Mouse (Mus musculus) lung, postnatal 25 days (tissue): ENCODE measurements around the gene Nudt19.
"Not testable (repeated sequence)": the region's sequence is repeated elsewhere in the genome, so short reads cannot be mapped to it uniquely, and the experiment has no call there.

ENCODE experiments used
- DNase-seq: peaks from one replicate; pipeline ENCODE4 v3.0.0; 2022; ENCODE audit warnings: low spot score

Nudt19 gene

GRCm38 (mm10) chr7:35556205-35556603 lies at the start of gene Nudt19:
Gene Nudt19, minus strand, starts transcription at chr7:35556304.
- DNase-seq, result no peak

DNA sequence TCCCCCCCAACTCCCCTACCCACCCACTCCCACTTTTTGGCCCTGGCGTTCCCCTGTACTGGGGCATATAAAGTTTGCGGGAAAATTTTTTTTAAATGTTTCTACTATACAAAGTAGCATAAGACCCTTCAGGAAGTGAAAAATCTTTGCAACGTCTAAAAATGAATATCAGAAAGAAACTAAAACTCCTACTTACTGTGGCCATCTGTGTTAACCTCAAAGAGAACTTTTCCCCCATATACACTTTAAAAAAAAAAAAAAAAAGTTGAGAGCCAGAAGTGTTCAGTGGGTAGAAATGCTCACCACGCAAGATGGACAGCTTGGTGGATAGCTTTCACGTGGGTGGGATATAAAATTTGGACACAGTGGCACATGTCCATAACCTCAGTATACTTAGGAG lies 46.7 kb upstream of the Nudt19 start:
- DNase-seq, result no peak

DNA sequence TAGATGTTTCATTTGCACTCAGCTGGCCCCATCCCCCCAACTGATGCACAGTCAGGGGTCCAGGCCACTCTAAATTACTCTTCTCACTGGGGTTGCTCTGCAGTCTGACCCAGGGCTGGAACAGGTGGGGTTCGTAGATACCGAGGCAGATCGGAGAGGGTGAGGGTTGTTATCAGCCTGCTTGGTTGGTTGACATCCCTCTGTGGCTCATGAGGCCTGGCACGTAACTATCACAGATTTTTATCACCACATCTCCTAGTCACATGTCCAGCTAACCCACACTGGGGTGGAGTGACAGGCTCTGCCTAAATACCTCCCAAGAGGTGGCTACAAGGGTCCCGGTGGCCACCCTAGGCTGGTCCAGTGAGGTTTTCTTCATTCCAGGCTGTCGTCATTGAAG lies 45.0 kb upstream of the Nudt19 start:
- DNase-seq, result no peak

GRCm38 (mm10) chr7:35600031-35600430 lies 43.9 kb upstream of the Nudt19 start:
- no peak for DNase-seq

GRCm38 (mm10) chr7:35599492-35599891 lies 43.4 kb upstream of the Nudt19 start:
- DNase-seq, result no peak

GRCm38 (mm10) chr7:35594311-35594710 lies 38.2 kb upstream of the Nudt19 start:
- DNase-seq, result no peak

DNA sequence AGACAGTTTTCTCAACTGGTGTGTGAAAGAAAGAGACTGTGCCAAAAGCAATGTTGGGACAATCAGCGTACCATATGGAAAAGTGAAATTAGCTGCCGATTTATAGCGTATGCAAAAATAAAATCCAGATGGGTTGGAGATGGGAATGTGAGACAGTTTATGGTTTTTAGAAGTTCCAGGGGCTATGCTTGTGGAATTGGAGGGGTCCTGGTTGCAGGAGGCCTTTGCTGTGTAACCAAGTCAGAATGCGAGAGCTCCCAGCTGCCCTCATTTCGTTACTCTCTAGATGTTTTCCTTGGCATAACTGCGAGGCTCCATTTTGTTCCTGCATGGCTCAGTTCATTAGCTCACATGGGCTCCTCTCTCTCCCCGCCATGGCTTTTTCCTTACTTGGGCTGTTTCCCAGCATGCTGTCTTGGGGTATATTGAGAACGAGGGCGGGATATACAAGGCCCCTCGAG lies 34.7 kb upstream of the Nudt19 start:
- no peak for DNase-seq

GRCm38 (mm10) chr7:35589485-35589884 lies 33.4 kb upstream of the Nudt19 start:
- no peak for DNase-seq

GRCm38 (mm10) chr7:35588680-35589428 lies 32.8 kb upstream of the Nudt19 start:
- no peak for DNase-seq

- no peak for DNase-seq
These were observed 31.6 kb upstream of the Nudt19 start for GRCm38 (mm10) chr7:35587728-35588127.

GRCm38 (mm10) chr7:35586906-35587445 lies 30.9 kb upstream of the Nudt19 start:
- no peak for DNase-seq

DNA sequence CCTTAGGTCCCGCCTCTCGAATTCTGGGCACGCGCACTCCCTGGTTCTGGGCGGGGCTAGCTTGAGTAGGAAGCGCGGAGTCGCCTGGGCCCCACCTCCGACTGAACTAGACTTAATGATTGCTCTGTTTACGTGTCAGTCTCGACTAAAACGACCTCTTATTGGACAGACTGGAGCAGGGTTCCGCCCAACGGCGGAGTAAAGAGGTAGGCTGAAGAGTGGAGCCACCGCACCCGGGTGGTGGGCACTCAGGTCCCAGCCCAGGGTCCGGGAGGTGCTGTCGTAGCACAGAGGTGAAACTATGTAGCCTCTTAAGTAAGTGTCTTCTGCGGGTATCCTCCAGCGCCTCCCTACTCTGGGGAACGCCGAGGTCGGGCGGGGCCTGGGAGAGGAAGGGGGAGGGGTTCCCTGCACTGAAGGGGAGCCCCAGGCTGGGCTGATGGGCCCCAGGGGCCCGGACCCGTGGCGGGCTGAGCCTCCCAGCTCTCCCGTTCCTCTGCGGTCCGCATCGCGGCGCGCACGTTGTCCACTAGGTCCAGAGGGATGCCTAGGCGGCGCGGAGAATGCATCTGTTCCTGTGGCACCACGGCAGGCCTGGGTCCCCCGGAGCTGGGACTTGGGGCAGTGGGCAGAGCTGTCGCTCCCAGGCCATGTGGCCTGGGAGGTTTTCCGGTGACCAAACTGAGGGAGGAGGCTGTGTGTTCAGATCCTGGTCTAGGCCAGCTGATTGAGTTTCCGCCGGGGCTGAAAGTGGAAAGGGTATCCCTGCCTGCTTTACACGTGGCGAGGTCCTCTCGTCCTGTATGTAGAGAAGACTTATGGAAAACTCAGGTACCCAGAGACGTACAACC lies 30.2 kb upstream of the Nudt19 start, which contains the start of gene Ankrd27:
TSS of gene Ankrd27 (plus strand) at position 190 of the 851 bp plus-strand sequence.
- DNase-seq, result peak; percentile 97

GRCm38 (mm10) chr7:35585191-35586054 lies 29.3 kb upstream of the Nudt19 start, which contains the start of gene Rgs9bp:
Gene Rgs9bp, minus strand, starts transcription at chr7:35585582.
- peak; percentile 38 for DNase-seq

DNA sequence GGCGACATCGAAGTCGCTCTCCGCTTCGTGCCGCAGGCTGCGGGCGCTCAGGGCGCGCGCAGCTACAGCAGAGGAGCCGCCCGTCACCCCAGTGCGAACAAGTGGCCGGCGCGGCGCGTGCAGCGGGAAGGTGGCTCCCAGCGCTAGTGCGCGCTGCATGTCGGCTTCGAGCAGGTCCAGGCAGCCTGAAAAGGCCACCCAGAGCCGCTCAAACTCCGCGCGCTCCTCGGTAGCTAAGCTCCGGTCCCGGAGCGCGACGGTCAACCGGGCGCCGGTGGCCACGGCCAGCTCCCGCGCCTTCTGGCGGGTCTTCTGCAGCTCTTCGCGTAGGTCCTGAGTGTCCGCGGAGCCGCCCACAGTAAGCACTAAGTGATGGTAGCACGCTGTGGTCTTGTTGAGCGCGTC lies 28.7 kb upstream of the Nudt19 start:
- DNase-seq, result peak; percentile 4

DNA sequence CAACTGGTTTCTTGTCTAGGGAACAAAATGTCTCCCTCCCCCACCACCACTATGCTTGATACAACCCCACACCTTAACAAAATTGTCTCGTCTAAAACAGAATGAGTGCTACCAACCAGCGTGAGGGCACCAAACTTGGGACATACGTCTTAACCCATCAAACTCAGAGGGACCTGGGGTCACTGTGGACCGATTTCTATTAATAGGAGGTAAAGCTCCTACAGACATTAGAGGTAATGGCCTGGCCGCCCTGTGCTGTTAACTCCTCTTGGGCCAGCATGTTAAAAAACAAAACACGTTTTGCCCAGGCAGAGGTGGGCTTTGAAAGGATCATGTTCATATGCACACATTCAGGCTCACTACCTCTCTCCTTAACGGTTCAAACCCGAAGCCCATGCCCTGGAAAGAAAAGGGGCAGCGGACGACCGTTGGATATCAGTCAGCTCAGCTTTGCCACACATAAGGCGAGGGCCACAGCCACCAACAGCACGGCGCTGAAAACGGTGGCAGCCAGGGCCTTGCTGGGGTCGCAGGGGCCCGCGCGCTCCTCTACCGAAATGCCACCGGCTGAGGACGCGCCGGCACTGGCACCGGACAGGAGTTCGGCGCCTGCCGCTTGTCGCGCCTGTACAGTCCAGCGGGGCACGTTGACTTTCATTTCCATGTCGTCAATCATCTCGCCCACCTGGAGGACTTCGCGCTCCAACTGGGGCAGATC lies 28.1 kb upstream of the Nudt19 start:
- no peak for DNase-seq

- no peak for DNase-seq
These were observed 27.4 kb upstream of the Nudt19 start for GRCm38 (mm10) chr7:35583476-35584025.

- no peak for DNase-seq
These were observed 26.6 kb upstream of the Nudt19 start for GRCm38 (mm10) chr7:35582719-35583118.

GRCm38 (mm10) chr7:35579849-35580248 lies 23.7 kb upstream of the Nudt19 start:
- peak; percentile 43 for DNase-seq

DNA sequence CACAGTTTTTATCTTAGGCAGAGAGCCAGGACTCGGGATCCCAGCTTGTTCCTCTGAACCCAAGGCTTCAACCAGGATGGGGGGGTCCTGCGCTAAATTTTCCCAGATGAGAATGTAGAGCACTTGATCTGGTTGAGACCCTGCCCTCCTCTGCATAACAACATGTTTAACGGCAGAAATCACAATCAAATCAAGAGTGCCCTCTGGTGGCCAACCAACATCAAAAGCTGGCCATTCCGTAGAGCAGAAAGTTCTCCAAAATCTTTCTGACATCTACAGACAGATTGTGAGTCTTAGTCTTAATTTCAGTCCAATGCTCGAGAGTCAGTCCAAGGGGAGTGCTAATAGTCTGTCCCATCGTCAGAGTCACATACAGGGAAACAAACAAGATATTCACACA lies 14.8 kb upstream of the Nudt19 start:
- DNase-seq, result not testable (repeated sequence)

- not testable (repeated sequence) for DNase-seq
These were observed 13.6 kb upstream of the Nudt19 start for GRCm38 (mm10) chr7:35569724-35570123.

DNA sequence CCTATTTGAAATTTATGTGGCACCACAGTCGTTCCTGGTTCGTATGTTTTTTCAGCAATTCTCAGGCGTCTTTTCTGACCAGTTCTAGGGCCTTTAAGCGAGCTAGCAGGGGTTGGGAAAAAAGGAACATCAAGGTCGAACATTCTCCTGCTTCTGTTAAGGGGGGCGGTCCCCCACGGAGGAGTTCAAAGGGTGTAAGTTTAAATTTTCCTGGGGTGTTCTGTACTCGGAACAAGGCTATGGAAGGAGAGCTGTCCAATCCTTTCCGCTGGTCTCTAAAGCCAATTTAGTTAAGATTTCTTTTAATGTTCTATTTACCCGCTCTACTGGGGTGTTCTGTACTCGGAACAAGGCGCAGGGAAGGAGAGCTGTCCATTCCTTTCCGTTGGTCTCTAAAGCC lies 9.9 kb upstream of the Nudt19 start:
- not testable (repeated sequence) for DNase-seq
